Mouse (Mus musculus): Measurements from ENCODE around the gene Mmp20.

The Mmp20 gene

GRCm38 (mm10) chr9:7627931-7628330 lies at the start of gene Mmp20:
Mmp20 (plus strand) TSS chr9:7628231.
- DNase-seq: no peak

DNA sequence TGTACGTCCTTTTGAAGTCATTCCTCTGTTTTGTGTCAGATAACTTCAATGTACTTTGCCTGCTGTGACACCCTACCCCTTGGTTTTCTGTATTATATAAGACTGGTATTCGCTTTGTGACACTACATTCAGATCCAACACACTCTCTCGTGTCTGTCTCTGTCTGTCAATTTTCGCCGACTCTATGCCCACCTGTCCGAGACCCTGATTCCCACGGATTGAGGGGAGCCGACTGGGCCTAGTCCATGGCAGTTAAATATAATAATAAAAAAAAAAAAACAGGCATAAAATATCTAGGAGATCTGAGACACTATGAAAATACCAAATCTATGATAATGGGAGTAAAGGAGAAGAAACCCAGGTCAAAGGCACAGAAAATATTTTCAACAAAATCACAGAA lies 38.0 kb upstream of the Mmp20 start:
- no peak for DNase-seq

GRCm38 (mm10) chr9:7593272-7593812 lies 34.7 kb upstream of the Mmp20 start:
- no peak for DNase-seq

DNA sequence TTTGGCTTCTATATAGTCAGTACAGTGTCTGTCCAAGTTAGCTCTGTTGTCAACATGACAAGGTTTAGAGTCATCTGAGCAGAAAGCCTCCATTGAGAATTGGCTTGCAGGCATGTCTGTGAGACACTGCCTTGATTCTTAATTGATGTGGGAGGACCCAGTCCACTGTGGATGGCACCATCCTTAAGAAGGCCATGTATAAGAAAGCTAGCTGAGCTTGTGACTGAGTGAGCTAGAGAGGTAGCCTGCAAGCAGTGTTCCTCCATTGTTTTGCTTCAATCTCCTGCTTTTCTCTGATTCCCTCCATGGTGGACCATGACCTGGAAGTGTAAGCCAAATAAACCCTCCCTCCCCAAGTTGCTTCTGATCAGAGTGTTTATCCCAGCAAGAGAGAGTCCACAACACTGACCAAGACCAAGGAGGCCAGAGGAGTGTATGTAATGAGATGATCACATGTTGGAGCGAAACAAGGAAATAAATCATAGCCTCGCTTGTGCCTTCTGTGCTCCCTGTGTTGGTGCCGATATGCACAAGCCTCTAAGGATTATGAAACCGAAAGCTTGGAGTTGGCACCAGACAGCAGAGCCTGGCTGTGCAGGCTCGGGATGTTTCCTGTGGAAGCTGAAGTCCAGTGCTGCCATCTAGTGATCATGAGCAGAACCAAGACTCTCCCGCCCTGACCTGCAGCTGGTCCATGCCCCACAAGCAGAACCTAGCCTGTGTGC lies 33.1 kb upstream of the Mmp20 start:
- DNase-seq: peak; percentile 63 to 65

DNA sequence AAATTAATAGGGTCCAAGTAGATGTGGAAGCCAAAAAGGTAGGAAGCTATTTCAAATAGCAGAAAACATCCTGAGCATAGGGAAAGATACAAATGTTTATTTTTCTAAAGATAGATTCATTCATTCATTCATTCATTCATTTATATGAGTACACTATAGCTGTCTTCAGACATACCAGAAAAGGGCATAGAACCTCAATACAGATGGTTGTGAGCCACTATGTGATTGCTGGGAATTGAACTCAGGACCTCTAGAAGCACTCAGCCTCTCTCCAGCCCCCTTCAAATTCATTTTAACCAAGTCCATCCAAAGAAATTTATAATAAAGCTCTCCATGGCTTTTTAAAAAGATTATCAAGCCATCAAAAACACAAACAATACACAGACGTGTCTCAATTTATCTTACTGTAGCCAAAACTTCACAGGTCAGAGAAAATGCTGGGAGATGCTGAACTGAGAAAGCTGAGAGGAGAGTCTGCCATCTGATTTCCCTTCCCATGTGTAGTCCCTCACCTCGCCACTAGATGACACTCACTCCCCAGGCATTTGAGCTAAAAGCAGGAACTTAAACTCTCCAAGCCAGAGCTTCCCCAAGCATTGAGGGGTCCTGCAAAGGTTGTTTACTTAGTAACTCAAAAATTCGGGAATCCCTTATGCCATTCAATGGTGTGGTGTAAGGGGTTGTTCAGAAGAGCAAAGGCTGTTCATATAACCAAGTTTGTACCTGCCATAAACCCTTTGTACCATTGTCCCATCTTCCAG lies 24.9 kb upstream of the Mmp20 start:
- peak; percentile 81 to 83 for DNase-seq

- DNase-seq: no peak
Observed at GRCm38 (mm10) chr9:7604005-7604404, 24.0 kb upstream of the Mmp20 start.

DNA sequence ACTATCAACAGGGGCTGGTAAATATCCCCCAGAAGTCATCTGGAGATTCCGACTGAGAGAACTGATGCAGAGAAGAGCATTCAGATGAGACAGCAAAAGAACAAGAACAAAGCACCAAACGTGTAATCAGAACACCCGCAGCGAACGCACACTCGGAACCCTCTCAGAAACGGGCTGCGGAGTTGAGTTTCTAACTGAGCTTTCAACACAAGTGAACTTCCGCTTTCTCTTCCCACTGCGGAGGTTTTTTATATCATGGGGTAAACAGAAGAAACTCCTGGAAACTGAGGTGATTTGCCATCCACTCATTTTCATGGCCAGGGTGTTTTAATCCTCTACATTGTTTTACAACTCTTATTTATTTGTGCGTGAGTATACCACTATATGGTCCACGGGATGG lies 22.4 kb upstream of the Mmp20 start:
- DNase-seq: no peak

GRCm38 (mm10) chr9:7622582-7622981 lies 5.4 kb upstream of the Mmp20 start:
- DNase-seq: no peak

- no peak for DNase-seq
Observed at GRCm38 (mm10) chr9:7633936-7634335, 5.9 kb downstream of the Mmp20 start.

GRCm38 (mm10) chr9:7647901-7648300 lies 19.9 kb downstream of the Mmp20 start:
- no peak for DNase-seq

DNA sequence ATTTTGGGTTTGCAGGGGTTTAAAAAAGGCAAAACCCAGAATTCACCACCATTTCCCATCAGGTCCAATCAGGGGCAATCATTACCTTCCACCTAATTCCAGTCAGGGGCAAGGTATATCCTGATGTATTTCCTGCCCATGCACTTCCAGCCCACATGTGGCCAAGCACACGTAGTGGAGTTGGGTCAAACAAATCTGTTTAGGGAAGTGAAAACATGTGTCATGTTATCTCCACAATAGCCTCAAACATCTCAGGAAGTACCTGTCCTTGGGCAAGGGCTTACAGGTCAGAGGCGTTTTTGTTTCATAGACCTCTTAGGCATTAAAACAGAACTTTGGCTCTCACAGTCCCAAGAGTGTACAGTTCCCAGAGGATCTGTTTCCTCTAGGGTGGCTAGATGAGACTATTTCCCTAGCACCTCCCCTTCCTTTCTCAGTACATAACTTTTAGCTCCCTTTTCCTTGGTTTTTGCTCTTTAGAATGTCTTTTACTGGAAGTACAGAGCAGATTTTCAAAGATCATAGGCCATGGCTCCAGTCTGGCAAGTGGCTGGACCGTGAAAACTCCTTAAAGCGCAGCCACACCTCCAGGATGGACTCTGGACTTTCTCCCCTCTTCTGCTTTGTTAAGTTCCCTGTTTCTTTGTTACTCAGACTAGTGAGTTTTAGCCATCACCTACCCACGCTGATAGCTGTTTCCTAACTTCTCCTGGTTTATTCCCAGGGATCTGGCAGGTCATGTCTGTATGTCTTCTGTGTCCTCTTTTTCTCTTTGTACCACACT lies 22.6 kb downstream of the Mmp20 start:
- no peak for DNase-seq

- no peak for DNase-seq
Observed at GRCm38 (mm10) chr9:7652351-7653085, 24.5 kb downstream of the Mmp20 start.

GRCm38 (mm10) chr9:7657946-7658345 lies 29.9 kb downstream of the Mmp20 start:
- peak in 1 of 2 experiments; percentile 1 for DNase-seq

- no peak for DNase-seq
Observed at GRCm38 (mm10) chr9:7659469-7660020, 31.5 kb downstream of the Mmp20 start.

DNA sequence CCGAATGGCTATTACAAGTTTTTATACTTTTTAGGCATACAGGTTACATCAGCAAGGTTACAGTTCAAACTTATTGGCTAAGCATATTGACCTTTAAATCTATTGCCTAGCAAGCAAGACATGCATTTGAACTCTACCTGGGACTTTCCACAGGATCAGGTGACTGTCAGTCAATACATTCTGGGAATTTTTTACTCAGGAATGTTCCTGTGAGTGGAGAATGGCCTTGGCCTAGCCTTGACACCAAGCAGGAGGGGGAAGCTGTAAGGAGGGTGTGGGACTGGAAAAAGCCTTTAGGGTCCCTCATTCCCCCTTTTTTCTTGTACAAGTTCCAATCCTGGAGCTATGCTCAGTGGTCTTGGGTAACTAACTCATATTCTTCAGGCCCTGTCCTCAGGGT lies 33.3 kb downstream of the Mmp20 start:
- no peak for DNase-seq

DNA sequence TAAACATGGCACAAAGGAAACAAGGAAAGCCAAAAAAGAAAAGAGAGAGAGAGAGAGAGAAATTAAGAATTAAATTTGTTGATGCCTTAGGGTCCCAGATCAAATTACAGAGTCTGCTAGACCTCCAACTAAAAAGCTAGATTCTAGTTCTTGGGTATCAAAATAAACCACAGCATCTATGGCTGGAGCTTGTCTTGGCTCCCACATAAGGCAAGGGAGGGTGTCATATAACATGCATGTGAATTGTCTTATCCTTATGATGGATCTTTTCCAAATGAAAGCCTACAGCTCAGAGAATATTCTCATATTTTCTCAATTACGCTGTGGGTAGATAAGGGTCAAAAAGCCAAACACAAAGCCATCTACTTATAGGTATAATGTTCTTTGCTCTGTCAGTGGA lies 41.6 kb downstream of the Mmp20 start:
- no peak for DNase-seq

GRCm38 (mm10) chr9:7672985-7673384 lies 45.0 kb downstream of the Mmp20 start:
- no peak for DNase-seq

DNA sequence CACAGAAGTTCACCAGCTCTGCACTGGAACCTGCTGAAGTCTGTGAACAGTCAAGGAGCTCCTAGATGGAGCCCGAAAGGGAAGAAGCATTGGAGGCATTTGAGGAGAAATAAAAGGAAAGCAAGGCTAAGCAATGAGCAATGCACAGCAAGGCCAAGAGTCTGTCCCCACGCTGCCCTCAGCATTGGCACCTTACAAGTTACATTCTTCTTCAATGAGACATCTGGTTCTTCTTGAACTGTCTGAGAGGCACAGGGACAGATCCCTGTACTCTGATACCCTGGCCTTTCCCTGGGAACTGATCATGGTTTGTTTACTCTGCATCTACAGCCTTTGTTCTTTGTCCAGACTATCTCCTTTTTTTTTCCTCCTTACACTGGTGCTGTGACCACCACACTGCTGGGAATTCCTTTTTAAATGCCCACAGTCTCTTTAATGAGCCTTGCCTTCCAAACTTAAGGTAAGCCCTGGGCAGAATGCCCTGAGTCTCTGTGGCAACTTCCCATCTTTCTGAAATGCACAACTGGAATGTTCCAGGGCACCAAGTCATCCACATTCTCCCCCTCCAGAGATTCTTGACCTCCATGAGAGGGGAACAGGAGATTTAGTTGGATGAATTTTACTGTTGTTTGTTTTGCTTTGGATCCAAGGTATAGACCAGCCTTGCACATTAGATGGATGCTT lies 50.3 kb downstream of the Mmp20 start:
- no peak for DNase-seq

DNA sequence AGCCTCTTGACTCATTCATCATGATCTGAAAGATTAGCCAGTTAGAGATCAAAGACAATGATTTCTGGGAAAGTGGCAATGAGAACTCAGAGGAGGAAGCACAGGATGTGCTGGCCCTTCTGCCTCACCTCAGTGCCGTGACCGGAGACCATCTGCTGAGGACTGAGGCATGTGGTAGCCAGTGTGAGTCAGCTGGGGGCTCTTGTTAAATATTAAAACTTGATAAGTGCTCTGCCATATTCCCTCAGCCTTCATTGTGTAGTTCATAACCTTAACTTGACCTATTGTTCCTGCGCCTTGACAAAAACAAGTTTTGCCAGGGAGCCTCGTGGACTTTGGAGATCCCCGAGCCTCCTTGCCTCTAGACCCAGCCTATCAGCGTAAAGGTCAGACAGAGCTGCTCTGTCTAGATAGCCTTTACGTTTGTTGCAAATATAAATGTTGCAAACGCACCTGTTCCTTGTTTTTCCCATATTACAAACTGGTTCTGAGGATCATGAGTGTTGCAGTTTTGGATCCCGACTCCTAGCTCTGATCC lies 54.1 kb downstream of the Mmp20 start:
- no peak for DNase-seq

- peak; percentile 2 for DNase-seq
Observed at GRCm38 (mm10) chr9:7686024-7686423, 58.0 kb downstream of the Mmp20 start.

DNA sequence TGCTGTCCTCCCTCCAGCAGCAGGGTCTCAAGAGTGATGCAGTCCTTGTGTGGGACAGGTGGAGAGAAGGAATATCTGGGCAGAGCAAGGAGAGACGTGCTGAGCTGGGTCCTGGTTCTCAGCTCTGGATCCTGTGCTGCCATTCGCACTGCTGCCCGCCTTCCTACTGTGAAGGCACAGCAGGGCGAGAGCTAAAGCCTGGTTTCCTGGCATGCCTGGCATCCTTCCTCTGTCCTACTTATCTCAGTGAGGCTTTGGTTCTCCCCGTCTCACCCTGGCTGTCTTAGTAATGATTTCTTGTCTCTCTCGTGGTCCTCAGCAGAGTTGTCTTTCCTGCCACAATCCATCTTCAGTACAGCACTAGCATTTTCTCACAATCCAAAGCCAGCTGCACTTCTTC lies 61.8 kb downstream of the Mmp20 start:
- no peak for DNase-seq

Measured in B cell, adult 2 months (primary cell).